Mouse (Mus musculus): Measurements from ENCODE around the gene Syne1.
A peak's percentile ranks its signal among the peaks of the same experiment; 100 is the strongest.

The Syne1 gene

GRCm38 (mm10) chr10:5153047-5153446 lies 398.2 kb downstream of the Syne1 start:
- no peak for DNase-seq (ENCODE audit: low spot score in 2 of 2)

DNA sequence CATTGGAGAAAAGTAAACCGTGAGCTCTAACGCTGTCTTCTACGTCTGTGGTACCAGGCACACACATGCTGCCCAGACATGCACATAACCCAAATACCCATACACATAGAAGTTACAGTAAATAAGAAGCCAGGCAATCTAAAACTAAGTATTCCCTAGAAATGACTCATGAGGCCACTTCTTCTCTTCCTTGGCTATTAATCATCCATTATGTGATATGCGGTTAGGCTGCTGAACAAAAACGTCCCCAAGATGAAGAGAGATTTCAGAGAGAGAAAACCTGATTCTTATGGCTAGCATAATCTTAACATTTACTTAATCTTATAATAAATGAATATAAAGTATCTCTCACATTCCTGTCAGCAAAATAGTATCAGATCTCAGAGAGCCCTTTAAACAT lies 409.8 kb downstream of the Syne1 start:
- no peak for DNase-seq (ENCODE audit: low spot score in 2 of 2)

DNA sequence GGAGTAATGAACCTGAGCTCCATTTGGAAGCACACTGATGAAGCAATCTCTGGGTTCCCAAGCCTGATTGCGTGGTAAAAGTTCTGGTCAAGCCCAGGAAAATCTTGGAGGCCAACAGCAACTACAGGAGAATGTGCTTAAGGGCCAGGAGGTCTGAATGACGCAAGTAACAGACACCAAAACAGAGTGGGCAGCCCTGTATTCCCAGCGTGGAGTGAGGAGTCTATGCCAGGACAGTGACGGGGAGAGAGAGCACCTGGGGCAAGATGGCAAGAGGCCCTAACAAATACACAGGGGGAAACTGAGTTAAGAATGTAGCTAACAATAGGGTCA lies 411.4 kb downstream of the Syne1 start:
- peak in 1 of 2 experiments; percentile 46 for DNase-seq (ENCODE audit: low spot score in 2 of 2)

- DNase-seq (ENCODE audit: low spot score in 2 of 2) = peak in 1 of 2 experiments; percentile 22
These were observed 411.9 kb downstream of the Syne1 start for GRCm38 (mm10) chr10:5139246-5139931.

DNA sequence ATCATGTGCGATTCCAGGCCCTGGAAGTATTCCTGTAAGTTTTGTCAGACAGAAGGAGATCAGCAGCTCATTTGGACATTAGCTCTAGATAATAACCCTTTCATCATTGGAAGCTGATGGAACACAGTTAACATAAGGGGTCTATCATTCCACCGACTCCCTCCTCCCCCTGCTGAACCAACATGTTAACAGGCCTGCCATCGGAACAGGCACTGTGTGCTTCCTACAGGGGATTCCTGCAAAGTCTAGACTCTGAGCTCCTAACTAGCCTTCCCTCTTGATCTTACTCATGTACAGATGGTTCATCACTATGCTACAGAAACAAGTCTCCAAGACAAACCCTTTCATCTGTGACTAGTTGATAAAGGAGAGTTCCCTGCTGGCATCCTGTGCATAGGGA lies 419.2 kb downstream of the Syne1 start:
- no peak for DNase-seq (ENCODE audit: low spot score in 2 of 2)

DNA sequence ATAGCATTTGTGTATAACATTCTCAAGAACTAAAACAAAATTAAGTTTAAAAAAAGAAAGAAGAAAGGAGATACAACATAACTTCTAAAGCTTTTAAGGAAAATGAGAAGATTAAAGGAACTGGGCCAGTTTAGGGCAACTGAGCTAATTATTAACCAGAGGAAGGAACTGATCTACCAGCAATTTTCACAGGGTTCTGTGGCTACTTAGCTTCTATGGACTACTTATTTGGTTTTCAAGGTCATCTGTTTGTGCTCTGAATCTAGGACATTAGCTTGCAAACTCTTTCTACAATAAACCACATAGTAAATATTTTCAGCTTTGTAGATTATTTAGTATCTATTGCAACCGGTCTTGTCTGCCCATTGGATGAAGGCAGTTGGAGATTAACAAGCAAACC lies 420.8 kb downstream of the Syne1 start:
- no peak for DNase-seq (ENCODE audit: low spot score in 2 of 2)

DNA sequence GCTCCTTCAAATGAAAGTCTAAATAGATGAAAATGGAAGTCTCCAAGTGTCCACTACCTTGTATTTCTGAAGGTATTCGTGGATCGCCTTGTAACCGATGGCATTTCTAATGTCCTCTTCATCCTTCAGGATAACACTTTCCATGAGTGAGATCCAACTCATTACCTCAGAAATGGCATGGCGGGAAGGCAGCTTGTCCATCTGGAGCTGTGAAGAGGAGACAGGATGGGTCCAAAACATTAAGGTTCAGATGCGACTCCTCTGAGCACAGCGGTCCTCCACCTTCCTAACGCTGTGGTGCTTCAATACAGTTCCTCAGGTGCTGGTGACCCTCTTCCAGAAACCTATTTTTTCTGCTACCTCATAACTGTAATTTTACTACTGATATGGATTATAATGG lies 426.5 kb downstream of the Syne1 start:
- no peak for DNase-seq (ENCODE audit: low spot score in 2 of 2)

DNA sequence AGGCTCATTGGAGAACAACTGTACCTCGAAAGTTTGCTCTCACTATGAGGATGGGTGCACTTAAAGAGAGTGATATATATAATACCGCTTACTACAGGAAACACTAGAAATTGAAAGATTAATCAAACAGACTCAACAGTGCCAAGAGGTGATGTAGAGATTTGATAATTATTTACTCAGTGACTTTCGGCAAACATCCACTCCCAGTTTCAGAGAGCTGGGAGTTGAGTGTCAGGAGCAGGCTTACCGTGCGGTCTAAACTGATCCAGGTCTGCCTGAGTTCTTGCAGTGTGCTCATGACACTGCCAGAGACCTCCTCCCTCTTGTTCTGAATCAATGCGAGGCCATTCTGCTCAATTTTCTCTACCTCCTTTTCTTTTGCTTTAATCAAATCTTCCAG lies 434.6 kb downstream of the Syne1 start:
- DNase-seq (ENCODE audit: low spot score in 2 of 2) = no peak

DNA sequence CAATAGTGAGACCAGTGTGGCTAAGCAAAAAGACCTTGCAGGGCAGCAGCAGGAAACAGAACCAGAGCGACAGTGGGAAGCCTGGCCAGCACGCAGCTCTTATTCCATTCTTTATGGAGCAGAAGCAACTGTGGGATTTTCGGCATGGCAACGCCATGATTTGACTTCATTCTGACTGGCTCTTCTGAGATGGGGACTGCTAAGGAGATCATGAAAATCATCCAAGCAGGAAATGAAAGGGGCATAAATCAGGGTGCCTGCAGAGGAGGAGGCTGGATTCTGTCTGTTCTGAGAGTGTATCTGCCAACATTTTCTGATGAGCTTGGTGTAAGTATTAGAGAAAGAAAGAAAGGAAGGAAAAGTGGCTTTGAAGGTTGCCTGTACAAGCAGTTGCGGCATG lies 435.1 kb downstream of the Syne1 start:
- DNase-seq (ENCODE audit: low spot score in 2 of 2) = peak in 1 of 2 experiments; percentile 6

- no peak for DNase-seq (ENCODE audit: low spot score in 2 of 2)
These were observed 440.5 kb downstream of the Syne1 start for GRCm38 (mm10) chr10:5110773-5111172.

DNA sequence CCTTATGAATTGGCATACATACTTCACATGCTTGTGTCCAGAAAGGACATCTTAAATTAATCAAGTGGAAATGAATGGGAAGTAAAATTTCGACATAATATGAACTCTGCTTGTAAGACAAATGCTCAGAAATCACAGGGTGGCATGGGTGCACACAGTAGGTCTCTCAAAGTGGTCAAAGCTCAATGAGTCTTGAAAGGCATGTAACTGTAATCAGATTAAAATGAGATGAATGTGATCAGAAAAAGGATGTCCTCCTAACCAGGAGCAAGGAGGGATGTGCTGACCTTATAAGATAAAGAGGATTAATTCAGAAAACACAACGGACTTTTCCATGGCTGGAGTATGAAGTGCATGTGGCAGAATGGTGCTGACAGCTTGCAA lies 453.5 kb downstream of the Syne1 start:
- DNase-seq (ENCODE audit: low spot score in 2 of 2) = no peak

DNA sequence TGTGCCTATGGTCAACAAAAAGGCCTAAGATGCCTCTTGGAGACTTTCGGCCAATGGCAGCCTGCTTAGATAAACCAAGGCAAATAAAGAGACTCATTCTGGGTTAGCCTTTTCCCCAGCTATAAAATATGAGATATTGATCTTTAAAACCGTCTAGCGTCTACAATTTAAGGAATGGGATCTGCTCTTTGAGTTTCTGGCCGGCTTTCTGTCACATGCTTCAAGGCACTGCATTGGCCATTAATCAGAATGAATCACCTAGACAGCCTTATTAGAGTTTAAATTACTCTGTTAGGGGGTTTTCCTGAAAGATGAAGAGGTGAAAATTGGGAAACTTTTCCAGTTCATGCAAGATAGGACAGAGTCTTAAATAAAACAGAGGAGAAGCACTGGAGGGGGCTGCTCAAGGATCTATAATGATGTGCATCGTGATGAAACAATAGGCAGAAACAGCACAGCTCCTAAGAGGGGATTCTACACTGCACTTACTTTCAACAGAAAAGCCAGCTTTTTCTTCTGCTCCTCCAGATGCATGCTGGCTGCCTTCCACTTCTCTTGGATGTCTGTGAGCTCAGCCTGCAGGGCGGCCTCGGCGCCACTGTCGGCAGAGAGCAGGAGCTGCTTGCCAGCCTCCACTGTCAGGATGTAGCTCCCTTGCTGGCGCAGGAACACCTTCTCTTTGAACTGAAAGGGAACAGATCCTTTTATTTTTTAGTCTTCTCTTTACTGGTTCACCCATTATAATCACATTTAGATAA lies 454.1 kb downstream of the Syne1 start:
- peak; percentile 8 to 27 for DNase-seq (ENCODE audit: low spot score in 2 of 2)

- DNase-seq (ENCODE audit: low spot score in 2 of 2) = no peak
These were observed 462.1 kb downstream of the Syne1 start for GRCm38 (mm10) chr10:5089133-5089532.

- DNase-seq (ENCODE audit: low spot score in 2 of 2) = no peak
These were observed 463.9 kb downstream of the Syne1 start for GRCm38 (mm10) chr10:5087336-5087735.

- no peak for DNase-seq (ENCODE audit: low spot score in 2 of 2)
These were observed 465.0 kb downstream of the Syne1 start for GRCm38 (mm10) chr10:5086329-5086728.

- DNase-seq (ENCODE audit: low spot score in 2 of 2) = peak; percentile 8 to 11
These were observed 465.5 kb downstream of the Syne1 start for GRCm38 (mm10) chr10:5085792-5086191.

- no peak for DNase-seq (ENCODE audit: low spot score in 2 of 2)
These were observed 467.6 kb downstream of the Syne1 start for GRCm38 (mm10) chr10:5083716-5084115.

DNA sequence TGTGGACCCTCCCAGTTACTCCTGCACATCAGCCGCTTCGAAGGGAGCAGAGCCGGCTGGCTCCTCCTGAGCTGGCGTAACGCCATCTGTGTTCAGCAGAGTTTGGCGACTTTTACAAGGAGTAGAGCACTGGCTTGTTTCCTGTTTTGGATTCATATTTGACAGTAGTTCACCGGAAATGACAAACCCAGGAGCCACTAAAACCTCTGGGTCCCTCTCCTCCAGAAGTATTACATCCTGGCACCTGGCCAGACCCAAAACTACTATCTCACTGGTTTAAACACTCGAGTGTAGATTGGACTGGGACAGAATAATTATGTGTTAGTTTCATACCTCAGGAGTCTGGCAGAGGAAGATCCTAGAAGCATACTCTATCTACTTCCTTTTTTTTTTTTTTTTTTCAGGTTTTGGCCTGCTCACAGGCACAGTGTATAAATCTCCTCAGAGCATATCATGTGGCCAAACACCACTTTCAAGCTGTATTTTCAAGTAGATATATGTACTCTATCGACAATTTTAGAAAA lies 471.3 kb downstream of the Syne1 start:
- DNase-seq (ENCODE audit: low spot score in 2 of 2) = peak; percentile 4 to 38

DNA sequence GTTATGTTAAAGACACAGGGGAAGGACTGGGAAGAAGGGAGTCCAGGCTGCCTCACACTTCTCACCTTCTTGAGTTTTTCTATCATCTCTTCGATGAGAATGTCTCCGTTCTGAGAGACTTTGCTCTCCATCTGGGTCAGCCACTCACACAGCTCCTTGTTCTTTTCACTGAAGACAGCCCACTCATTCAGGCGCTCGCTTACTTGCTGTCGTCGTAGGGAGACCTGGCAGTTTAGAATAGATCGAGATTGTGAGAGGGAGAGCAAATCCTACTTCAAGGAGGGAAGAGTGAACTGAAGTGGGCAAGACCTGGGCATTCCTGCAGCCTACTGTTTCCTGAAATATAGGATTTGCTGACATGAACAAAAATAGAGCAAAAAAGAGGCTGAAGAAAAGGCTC lies 475.6 kb downstream of the Syne1 start:
- no peak for DNase-seq (ENCODE audit: low spot score in 2 of 2)

DNA sequence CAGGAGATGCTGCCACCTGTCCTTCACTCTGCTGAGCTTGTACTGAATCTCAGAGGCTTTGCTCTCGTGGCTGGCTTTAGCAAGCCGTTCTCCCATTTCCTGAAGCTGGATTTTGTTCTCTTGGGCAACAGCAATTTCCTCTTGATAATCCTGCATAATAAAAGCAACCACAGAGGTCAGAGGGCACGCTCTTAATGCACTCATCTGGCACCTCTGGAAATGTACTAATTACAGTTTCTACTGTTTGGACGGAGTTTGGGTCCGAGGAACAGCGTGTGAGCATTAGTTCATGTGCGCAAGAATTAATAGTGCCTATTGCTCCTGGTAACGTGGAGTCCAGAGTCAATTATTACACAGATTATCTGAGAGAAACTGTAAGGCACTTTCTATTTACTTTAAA lies 479.2 kb downstream of the Syne1 start:
- DNase-seq (ENCODE audit: low spot score in 2 of 2) = no peak

DNA sequence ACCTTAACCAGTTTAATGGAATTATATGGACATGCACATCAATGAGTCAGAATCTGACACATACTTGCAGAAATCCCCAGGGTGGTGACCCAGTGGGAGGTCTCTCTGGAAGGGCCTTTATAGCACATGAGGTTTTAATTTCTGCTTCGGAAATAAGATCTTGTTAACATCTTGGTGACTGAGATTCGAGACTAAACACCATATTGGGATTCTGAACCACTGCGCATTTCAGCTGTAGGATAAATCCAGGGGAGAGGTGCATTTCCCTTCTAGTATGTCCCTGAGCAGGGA lies 480.4 kb downstream of the Syne1 start:
- no peak for DNase-seq (ENCODE audit: low spot score in 2 of 2)

GRCm38 (mm10) chr10:5070168-5070940 lies 480.9 kb downstream of the Syne1 start:
- DNase-seq (ENCODE audit: low spot score in 2 of 2) = no peak
